Mouse (Mus musculus): Measurements from ENCODE around the gene Gm21988.

DNA sequence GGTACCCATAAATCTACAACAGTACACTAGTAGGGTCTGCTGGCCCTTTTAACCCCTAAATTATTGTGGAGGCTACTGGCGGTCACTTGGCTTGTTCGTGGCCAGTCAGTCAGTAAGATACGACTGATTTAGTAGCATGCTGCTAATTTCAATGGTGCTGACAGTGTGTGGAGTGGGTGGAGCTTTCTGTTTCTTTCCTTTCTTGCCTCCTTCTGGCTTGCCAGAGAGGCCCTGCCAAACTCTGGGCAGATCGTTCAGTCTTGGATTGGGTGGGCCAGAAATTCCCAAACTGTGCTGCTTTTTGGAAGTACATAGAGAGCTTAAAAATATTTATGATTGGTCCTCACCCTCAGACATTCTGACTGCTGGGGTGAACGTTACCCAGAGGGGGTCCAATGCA is 12.5 kb downstream of the Gm21988 start:
- TF ChIP-seq CTCF (IDR thresholded peaks at IDR 0.05) = no peak
- no peak for TF ChIP-seq EP300 (IDR thresholded peaks at IDR 0.05)
